In genomic region chr2:74693432-74693827, GRCm38 (mm10) we compare ENCODE assay signal across 28 mouse cellular contexts. TPM values are rescaled to one million over a fixed set of nuclear protein-coding genes. Genes with fewer than 3 reads are reported as not detected.
A peak's percentile ranks its signal among the peaks of the same experiment; 100 is the strongest.
DNase-seq lines count a peak whose midpoint lies in the region; ATAC-seq and TF ChIP-seq lines count a peak whose summit lies in the region.
"Had no signal": no experiment of that assay in that cellular context is flagged by ENCODE, and none has a peak within 500 bp of the region (broad histone marks: within the 10 kb centered on the region; RNA-seq: fewer than 3 reads in every experiment).

No protein-coding gene starts in this region.

- peak overlapping the region; percentile 79 for H3K4me3 ChIP-seq in gastrocnemius, adult 2 months
- peak overlapping the region; percentile 46 for H3K4me3 ChIP-seq in neural tube, embryonic 11.5 days (ENCODE audit: low read depth, low read length)
- H3K4me3 ChIP-seq in limb, embryonic 12.5 days (replicated peaks) = peak overlapping the region; percentile 66
- H3K4me3 ChIP-seq in neural tube, embryonic 15.5 days (replicated peaks) = peak overlapping the region; percentile 50
- H3K4me3 ChIP-seq in lung, postnatal 0 days (ENCODE audit: low read depth, low read length) = no peak overlapping the region
- H3K4me3 ChIP-seq: embryonic facial prominence, embryonic 15.5 days; forebrain, embryonic 12.5 days; myocyte had no signal

- H3K27ac ChIP-seq in gastrocnemius, adult 2 months = no peak overlapping the region
- H3K27ac ChIP-seq in neural tube, embryonic 11.5 days (ENCODE audit: low read depth, low read length) = no peak overlapping the region
- H3K27ac ChIP-seq in limb, embryonic 12.5 days = peak overlapping the region; percentile 96
- H3K27ac ChIP-seq in neural tube, embryonic 15.5 days (replicated peaks) = peak overlapping the region; percentile 84
- H3K27ac ChIP-seq in lung, postnatal 0 days (ENCODE audit: low read length) = no peak overlapping the region
- H3K27ac ChIP-seq: embryonic facial prominence, embryonic 15.5 days; forebrain, embryonic 12.5 days; hindbrain, embryonic 14.5 days had no signal

- ATAC-seq in neural tube, embryonic 11.5 days (ENCODE audit: insufficient read depth, low FRiP score, low TSS enrichment) = no peak
- ATAC-seq in limb, embryonic 12.5 days (ENCODE audit: insufficient number of reproducible peaks, insufficient read depth, low FRiP score, low TSS enrichment, low read depth) = no peak
- no peak for ATAC-seq in neural tube, embryonic 15.5 days (ENCODE audit: low FRiP score)
- ATAC-seq in lung, postnatal 0 days = no peak

- intact Hi-C loops in gastrocnemius, adult 2 months (cut with DNase I) = no loop called here

- peaks cover 86% of the 10 kb centered on the region for H3K27me3 ChIP-seq in neural tube, embryonic 11.5 days (ENCODE audit: control insufficient read depth, insufficient read depth, low read length)
- H3K27me3 ChIP-seq in limb, embryonic 12.5 days = peaks cover 51% of the 10 kb centered on the region
- H3K27me3 ChIP-seq in neural tube, embryonic 15.5 days (replicated peaks) = peaks cover 51% of the 10 kb centered on the region
- peaks cover 95% of the 10 kb centered on the region for H3K27me3 ChIP-seq in lung, postnatal 0 days (replicated peaks; ENCODE audit: insufficient read depth, low read length)

- 0 out of 2 replicates have a peak, but pooled peaks cover 5% of the 10 kb centered on the region for H3K4me1 ChIP-seq in neural tube, embryonic 11.5 days (ENCODE audit: control insufficient read depth, insufficient read depth, low read length)
- H3K4me1 ChIP-seq in limb, embryonic 12.5 days (replicated peaks) = peaks cover 63% of the 10 kb centered on the region
- peaks cover 46% of the 10 kb centered on the region for H3K4me1 ChIP-seq in neural tube, embryonic 15.5 days
- 0 out of 2 replicates have a peak, but pooled peaks cover 5% of the 10 kb centered on the region for H3K4me1 ChIP-seq in lung, postnatal 0 days (ENCODE audit: insufficient read depth, low read depth, low read length)

- no peaks in the 10 kb centered on the region for H3K9me3 ChIP-seq in neural tube, embryonic 11.5 days (ENCODE audit: control insufficient read depth, low read length)
- no peaks in the 10 kb centered on the region for H3K9me3 ChIP-seq in limb, embryonic 12.5 days
- no peaks in the 10 kb centered on the region for H3K9me3 ChIP-seq in neural tube, embryonic 15.5 days (replicated peaks)
- no peaks in the 10 kb centered on the region for H3K9me3 ChIP-seq in lung, postnatal 0 days (ENCODE audit: low read length)
- H3K9me3 ChIP-seq: embryonic facial prominence, embryonic 15.5 days; forebrain, embryonic 12.5 days had no signal

- no peak for DNase-seq in gastrocnemius, adult 2 months
- DNase-seq in gastrocnemius, adult 18-20 months (ENCODE audit: low spot score) = no peak
- peak; percentile 23 for DNase-seq in neural tube, embryonic 11.5 days (ENCODE audit: low spot score)
- no peak for DNase-seq in neural tube, embryonic 10.5 days (ENCODE audit: extremely low spot score, low spot score)
- no peak for DNase-seq in heart, adult 8-10 months (ENCODE audit: low spot score)
- DNase-seq in lung, postnatal 0 days (ENCODE audit: low spot score) = no peak
- DNase-seq: adrenal gland, postnatal 14 days; cerebellum, adult 11 months; gastrocnemius, postnatal 10 days; heart, adult 18-20 months; heart, postnatal 36 days; left cerebral cortex, postnatal 4 days; lung, postnatal 10 days; midbrain, embryonic 14.5 days; spleen, adult 18-20 months; thymus, adult 18-20 months had no signal

- peak overlapping the region; percentile 62 for H3K9ac ChIP-seq in neural tube, embryonic 11.5 days (ENCODE audit: low read length)
- peak overlapping the region; percentile 93 for H3K9ac ChIP-seq in limb, embryonic 12.5 days (replicated peaks)
- peak overlapping the region; percentile 47 for H3K9ac ChIP-seq in neural tube, embryonic 15.5 days (replicated peaks)
- H3K9ac ChIP-seq in lung, postnatal 0 days (replicated peaks; ENCODE audit: low read depth) = no peak overlapping the region
- H3K9ac ChIP-seq: embryonic facial prominence, embryonic 15.5 days; forebrain, embryonic 12.5 days; hindbrain, embryonic 14.5 days had no signal

- no peaks in the 10 kb centered on the region for H3K36me3 ChIP-seq in neural tube, embryonic 11.5 days (ENCODE audit: control insufficient read depth, insufficient read depth, low read length)
- peaks cover 22% of the 10 kb centered on the region for H3K36me3 ChIP-seq in limb, embryonic 12.5 days
- H3K36me3 ChIP-seq in neural tube, embryonic 15.5 days = no peaks in the 10 kb centered on the region
- H3K36me3 ChIP-seq in lung, postnatal 0 days (ENCODE audit: insufficient read depth, low read length) = no peaks in the 10 kb centered on the region
- H3K36me3 ChIP-seq: embryonic facial prominence, embryonic 15.5 days; forebrain, embryonic 12.5 days had no signal

- H3K4me2 ChIP-seq in neural tube, embryonic 11.5 days (ENCODE audit: low read depth) = peak overlapping the region; percentile 65
- peak overlapping the region; percentile 92 for H3K4me2 ChIP-seq in limb, embryonic 12.5 days
- peak overlapping the region; percentile 68 for H3K4me2 ChIP-seq in neural tube, embryonic 15.5 days
- no peak overlapping the region for H3K4me2 ChIP-seq in lung, postnatal 0 days (replicated peaks; ENCODE audit: low read depth, low read length)
- H3K4me2 ChIP-seq: embryonic facial prominence, embryonic 15.5 days; forebrain, embryonic 12.5 days; hindbrain, embryonic 14.5 days had no signal

- TF ChIP-seq EP300 in lung, postnatal 0 days (IDR thresholded peaks at IDR 0.05) = no peak

- no peak for TF ChIP-seq CTCF in gastrocnemius, adult 2 months (IDR thresholded peaks at IDR 0.05)
- TF ChIP-seq CTCF in lung, postnatal 0 days (IDR thresholded peaks at IDR 0.05) = no peak

- 1% methylated on average over 4 of the region's 4 CpGs for WGBS in neural tube, embryonic 11.5 days
- WGBS in limb, embryonic 12.5 days = 8% methylated on average over 4 of the region's 4 CpGs
- WGBS in neural tube, embryonic 15.5 days = 6% methylated on average over 4 of the region's 4 CpGs
- 13% methylated on average over 4 of the region's 4 CpGs for WGBS in lung, postnatal 0 days

RNA-seq across cellular contexts. Expression of gene Hoxd10, which starts 1.7 kb away (rescaled TPM):
- total RNA-seq in gastrocnemius, adult 2 months (2021) = 1 to 10 TPM; 4.0 to 4.8 TPM
- total RNA-seq in gastrocnemius, adult 18-20 months (2021) = 1 to 10 TPM; 5.0 to 6.1 TPM
- polyA plus RNA-seq in neural tube, embryonic 11.5 days (2014; fragmentation: Nextera tagmentation; extraction: Ambion mirVana) = 28.1 and 29.3 TPM in 2 replicates
- polyA plus RNA-seq in limb, embryonic 12.5 days (2016; fragmentation: Nextera tagmentation; extraction: Ambion mirVana) = 39.5 and 42.0 TPM in 2 replicates
- 61.8 and 83.6 TPM in 2 replicates for polyA plus RNA-seq in neural tube, embryonic 15.5 days (2015; fragmentation: Nextera tagmentation; extraction: Ambion mirVana)
- under 1 TPM in 1 of 4 experiments, not detected in 3; 0.12 TPM for total RNA-seq in heart, adult 8-10 months (2022)
- polyA plus RNA-seq in lung, postnatal 0 days (2015; fragmentation: Nextera tagmentation; extraction: Ambion mirVana) = 0.20 TPM in 1 of 2 replicates, not detected in the other
- total RNA-seq: adrenal gland, postnatal 14 days; heart, adult 18-20 months; layer of hippocampus, adult 8-10 months; left cerebral cortex, adult 18-20 months; left cerebral cortex, postnatal 4 days; megakaryocyte, adult 5-6 weeks; MEL had no signal
- polyA plus RNA-seq: forebrain, embryonic 12.5 days; heart, embryonic 14.5 days; hindbrain, embryonic 14.5 days; liver, embryonic 16.5 days; midbrain, embryonic 14.5 days; myocyte had no signal

RNA-seq across cellular contexts. Expression of gene Hoxd9, which starts 4.1 kb away (rescaled TPM):
- 10 to 100 TPM; 15.8 to 19.1 TPM for total RNA-seq in gastrocnemius, adult 2 months (2021)
- total RNA-seq in gastrocnemius, adult 18-20 months (2021) = 10 to 100 TPM; 17.0 to 18.1 TPM
- 14.3 and 17.3 TPM in 2 replicates for polyA plus RNA-seq in neural tube, embryonic 11.5 days (2014; fragmentation: Nextera tagmentation; extraction: Ambion mirVana)
- polyA plus RNA-seq in limb, embryonic 12.5 days (2016; fragmentation: Nextera tagmentation; extraction: Ambion mirVana) = 17.8 and 19.2 TPM in 2 replicates
- polyA plus RNA-seq in neural tube, embryonic 15.5 days (2015; fragmentation: Nextera tagmentation; extraction: Ambion mirVana) = 20.0 and 21.3 TPM in 2 replicates
- under 1 TPM; 0.22 to 0.49 (median 0.48) TPM for total RNA-seq in heart, adult 8-10 months (2022)
- polyA plus RNA-seq in lung, postnatal 0 days (2015; fragmentation: Nextera tagmentation; extraction: Ambion mirVana) = 0.33 and 0.38 TPM in 2 replicates
- total RNA-seq: layer of hippocampus, adult 8-10 months; left cerebral cortex, adult 18-20 months; left cerebral cortex, postnatal 4 days; megakaryocyte, adult 5-6 weeks; MEL had no signal
- polyA plus RNA-seq: forebrain, embryonic 12.5 days; liver, embryonic 16.5 days; midbrain, embryonic 14.5 days; myocyte had no signal

RNA-seq across cellular contexts. Expression of gene Hoxd8, which starts 11.0 kb away (rescaled TPM):
- total RNA-seq in gastrocnemius, adult 2 months (2021) = 10 to 100 TPM; 39.3 to 49.0 TPM
- total RNA-seq in gastrocnemius, adult 18-20 months (2021) = 10 to 100 TPM; 32.2 to 40.3 TPM
- polyA plus RNA-seq in neural tube, embryonic 11.5 days (2014; fragmentation: Nextera tagmentation; extraction: Ambion mirVana) = 21.3 and 23.1 TPM in 2 replicates
- polyA plus RNA-seq in limb, embryonic 12.5 days (2016; fragmentation: Nextera tagmentation; extraction: Ambion mirVana) = 7.5 and 7.8 TPM in 2 replicates
- 12.4 and 12.5 TPM in 2 replicates for polyA plus RNA-seq in neural tube, embryonic 15.5 days (2015; fragmentation: Nextera tagmentation; extraction: Ambion mirVana)
- 1 to 10 TPM in 1 of 4 experiments, under 1 TPM in 3; 0.53 to 1.5 (median 0.76) TPM for total RNA-seq in heart, adult 8-10 months (2022)
- 0.44 and 0.50 TPM in 2 replicates for polyA plus RNA-seq in lung, postnatal 0 days (2015; fragmentation: Nextera tagmentation; extraction: Ambion mirVana)
- total RNA-seq: layer of hippocampus, adult 8-10 months; left cerebral cortex, adult 18-20 months; megakaryocyte, adult 5-6 weeks had no signal
- polyA plus RNA-seq: forebrain, embryonic 12.5 days; midbrain, embryonic 14.5 days; myocyte had no signal

RNA-seq across cellular contexts. Expression of gene Hoxd11, which starts 14.1 kb away (rescaled TPM):
- total RNA-seq in gastrocnemius, adult 2 months (2021) = not detected
- total RNA-seq in gastrocnemius, adult 18-20 months (2021) = not detected
- 8.1 and 8.5 TPM in 2 replicates for polyA plus RNA-seq in neural tube, embryonic 11.5 days (2014; fragmentation: Nextera tagmentation; extraction: Ambion mirVana)
- 55.4 and 62.0 TPM in 2 replicates for polyA plus RNA-seq in limb, embryonic 12.5 days (2016; fragmentation: Nextera tagmentation; extraction: Ambion mirVana)
- polyA plus RNA-seq in neural tube, embryonic 15.5 days (2015; fragmentation: Nextera tagmentation; extraction: Ambion mirVana) = 4.1 and 9.2 TPM in 2 replicates
- not detected for total RNA-seq in heart, adult 8-10 months (2022)
- polyA plus RNA-seq in lung, postnatal 0 days (2015; fragmentation: Nextera tagmentation; extraction: Ambion mirVana) = not detected in 2 replicates
- total RNA-seq: adrenal gland, postnatal 14 days; heart, adult 18-20 months; heart, postnatal 36 days; layer of hippocampus, adult 8-10 months; left cerebral cortex, adult 18-20 months; left cerebral cortex, postnatal 4 days; megakaryocyte, adult 5-6 weeks; MEL had no signal
- polyA plus RNA-seq: embryonic facial prominence, embryonic 15.5 days; forebrain, embryonic 12.5 days; heart, embryonic 14.5 days; hindbrain, embryonic 14.5 days; liver, embryonic 16.5 days; midbrain, embryonic 14.5 days; myocyte had no signal

RNA-seq across cellular contexts. Expression of gene Hoxd3, which starts 18.3 kb away (rescaled TPM):
- not detected for total RNA-seq in gastrocnemius, adult 2 months (2021)
- total RNA-seq in gastrocnemius, adult 18-20 months (2021) = not detected
- polyA plus RNA-seq in neural tube, embryonic 11.5 days (2014; fragmentation: Nextera tagmentation; extraction: Ambion mirVana) = 52.7 and 55.0 TPM in 2 replicates
- polyA plus RNA-seq in limb, embryonic 12.5 days (2016; fragmentation: Nextera tagmentation; extraction: Ambion mirVana) = 1.4 and 1.5 TPM in 2 replicates
- polyA plus RNA-seq in neural tube, embryonic 15.5 days (2015; fragmentation: Nextera tagmentation; extraction: Ambion mirVana) = 14.5 and 29.1 TPM in 2 replicates
- under 1 TPM in 1 of 4 experiments, not detected in 3; 0.16 TPM for total RNA-seq in heart, adult 8-10 months (2022)
- polyA plus RNA-seq in lung, postnatal 0 days (2015; fragmentation: Nextera tagmentation; extraction: Ambion mirVana) = not detected in 2 replicates
- total RNA-seq: heart, adult 18-20 months; heart, postnatal 36 days; layer of hippocampus, adult 8-10 months; left cerebral cortex, adult 18-20 months; left cerebral cortex, postnatal 4 days; MEL had no signal
- polyA plus RNA-seq: forebrain, embryonic 12.5 days; midbrain, embryonic 14.5 days; myocyte had no signal

Comparison
In these comparisons a context has a peak if more than half of its experiments do, and no peak if none do; other contexts are left out.
1. H3K27ac ChIP-seq: peak in limb, embryonic 12.5 days (single experiment) and neural tube, embryonic 15.5 days (single experiment); none in gastrocnemius, adult 2 months (single experiment), neural tube, embryonic 11.5 days (single experiment) and lung, postnatal 0 days (single experiment).
2. RNA of gene Hoxd10, which starts 1.7 kb away (polyA plus RNA-seq): 61.8 to 83.6 TPM in neural tube, embryonic 15.5 days, 39.5 to 42.0 TPM in limb, embryonic 12.5 days and 28.1 to 29.3 TPM in neural tube, embryonic 11.5 days; 0.20 TPM in lung, postnatal 0 days; every median in the first group is over 10 times any median in the second.
3. RNA of gene Hoxd9, which starts 4.1 kb away (polyA plus RNA-seq): 20.0 to 21.3 TPM in neural tube, embryonic 15.5 days, 17.8 to 19.2 TPM in limb, embryonic 12.5 days and 14.3 to 17.3 TPM in neural tube, embryonic 11.5 days; 0.33 to 0.38 TPM in lung, postnatal 0 days; every median in the first group is over 10 times any median in the second.